Mouse (Mus musculus) CH12.LX (cell line): ENCODE results near the gene Nup205. TPM values are rescaled to one million over a fixed set of nuclear protein-coding genes. Genes with fewer than 3 reads are reported as not detected.

Experiments
- DNase-seq: peaks from one replicate; pipeline ENCODE4 v3.0.0-alpha.2; 2013; ENCODE audit errors: extremely low read depth
- H3K27ac ChIP-seq: 2 replicates; pipeline ENCODE4 v1.5.1; 2012; ENCODE audit warnings: low read depth, mild to moderate bottlenecking, control low read depth, moderate library complexity; ENCODE audit not compliant: insufficient read depth
- H3K27me3 ChIP-seq: replicated peaks from 2 replicates; pipeline ENCODE3; 2012; ENCODE audit warnings: inconsistent platforms
- H3K36me3 ChIP-seq, 2 experiments: replicated peaks in 1 of 2; 2 replicates each; pipeline versions ENCODE3 to v1.6.1; 2012; ENCODE audit warnings: inconsistent platforms in 1 of 2, low read length in 1 of 2, mild to moderate bottlenecking in 1 of 2, mixed read lengths in 1 of 2, moderate library complexity in 1 of 2; ENCODE audit not compliant: control insufficient read depth in 1 of 2, insufficient read depth in 1 of 2
- H3K4me1 ChIP-seq, 2 experiments: 2 replicates each; pipeline ENCODE4 v1.6.1; 2012; ENCODE audit warnings: inconsistent platforms in 1 of 2, moderate library complexity in 1 of 2; ENCODE audit not compliant: insufficient read depth in 2 of 2, control insufficient read depth in 1 of 2
- H3K4me2 ChIP-seq: 2 replicates; pipeline ENCODE4 v1.6.1; 2012; ENCODE audit warnings: low read depth, mild to moderate bottlenecking, control low read depth; ENCODE audit not compliant: poor library complexity, insufficient read depth, severe bottlenecking
- H3K4me3 ChIP-seq, 3 experiments: fragments of 150-350 bp in 1 of 3; sonication (generic) in 1 of 3; replicated peaks in 1 of 3; 2 replicates each; pipeline versions ENCODE3 to v1.5.1; 2011 to 2012; ENCODE audit warnings: low read depth in 2 of 3, low read length in 2 of 3, mild to moderate bottlenecking in 2 of 3, moderate library complexity in 2 of 3, control low read depth in 1 of 3, improper control_type of control experiment in 1 of 3, inconsistent platforms in 1 of 3, mixed read lengths in 1 of 3; ENCODE audit not compliant: poor library complexity in 1 of 3
- H3K79me2 ChIP-seq: replicated peaks from 2 replicates; pipeline ENCODE4 v1.6.1; 2012; ENCODE audit warnings: mild to moderate bottlenecking, moderate library complexity; ENCODE audit not compliant: control insufficient read depth, poor library complexity, insufficient read depth, severe bottlenecking; ENCODE audit errors: extremely low read depth
- H3K9ac ChIP-seq: 2 replicates; pipeline ENCODE4 v1.6.1; 2012; ENCODE audit warnings: low read depth, mild to moderate bottlenecking, control low read depth, moderate library complexity; ENCODE audit not compliant: insufficient read depth
- H3K9me3 ChIP-seq: replicated peaks from 2 replicates; pipeline ENCODE3; 2012; ENCODE audit warnings: low read length, inconsistent platforms, mixed read lengths
- BHLHE40 ChIP-seq: IDR thresholded peaks from 2 replicates; pipeline ENCODE4 v1.6.1; 2011; ENCODE audit warnings: mild to moderate bottlenecking, low read depth, low read length, improper control_type of control experiment
- CHD1 ChIP-seq: IDR thresholded peaks from 2 replicates; pipeline ENCODE4 v1.6.1; 2012; ENCODE audit warnings: low read depth, low read length, improper control_type of control experiment, inconsistent platforms
- CHD2 ChIP-seq: IDR thresholded peaks from 2 replicates; pipeline ENCODE4 v1.6.1; 2011; ENCODE audit warnings: low read length, improper control_type of control experiment
- CTCF ChIP-seq, 2 experiments: IDR thresholded peaks in 1 of 2; conservative IDR thresholded peaks in 1 of 2; 2 replicates each; pipeline ENCODE4 v1.5.1; 2011 to 2012; ENCODE audit warnings: low read depth in 2 of 2, low read length in 2 of 2, improper control_type of control experiment in 1 of 2, inconsistent platforms in 1 of 2, mild to moderate bottlenecking in 1 of 2, moderate library complexity in 1 of 2
- ELF1 ChIP-seq: IDR thresholded peaks from 2 replicates; pipeline ENCODE4 v1.6.1; 2014; ENCODE audit warnings: low read depth, mild to moderate bottlenecking, inconsistent platforms, low read length, improper control_type of control experiment
- EP300 ChIP-seq: IDR thresholded peaks from 2 replicates; pipeline ENCODE4 v1.6.1; 2011; ENCODE audit warnings: low read length, improper control_type of control experiment
- GABPA ChIP-seq: IDR thresholded peaks from 2 replicates; pipeline ENCODE4 v1.6.1; 2012; ENCODE audit warnings: low read depth, low read length, improper control_type of control experiment, inconsistent platforms; ENCODE audit not compliant: insufficient replicate concordance
- IRF4 ChIP-seq: IDR thresholded peaks from 2 replicates; pipeline ENCODE4 v1.6.1; 2014; ENCODE audit warnings: low read depth, mild to moderate bottlenecking, inconsistent platforms, low read length, improper control_type of control experiment
- JUND ChIP-seq: conservative IDR thresholded peaks from 2 replicates; pipeline ENCODE4 v1.6.1; 2011; ENCODE audit warnings: low read depth, low read length, improper control_type of control experiment
- KAT2A ChIP-seq: IDR thresholded peaks from 2 replicates; pipeline ENCODE4 v1.6.1; 2012; ENCODE audit warnings: low read length, improper control_type of control experiment, inconsistent platforms; ENCODE audit not compliant: insufficient replicate concordance
- MAFK ChIP-seq: IDR thresholded peaks from 2 replicates; pipeline ENCODE4 v1.6.1; 2011; ENCODE audit warnings: low read length, improper control_type of control experiment; ENCODE audit not compliant: insufficient replicate concordance
- MAX ChIP-seq: IDR thresholded peaks from 2 replicates; pipeline ENCODE4 v1.6.1; 2011; ENCODE audit warnings: low read length, improper control_type of control experiment
- MAZ ChIP-seq: IDR thresholded peaks from 2 replicates; pipeline ENCODE4 v1.6.1; 2012; ENCODE audit warnings: low read depth, mild to moderate bottlenecking, inconsistent platforms, low read length, improper control_type of control experiment, moderate library complexity
- NELFE ChIP-seq: IDR thresholded peaks from 2 replicates; pipeline ENCODE4 v1.6.1; 2011; ENCODE audit warnings: low read depth, low read length, improper control_type of control experiment
- NRF1 ChIP-seq: IDR thresholded peaks from 2 replicates; pipeline ENCODE4 v1.6.1; 2014; ENCODE audit warnings: low read depth, mild to moderate bottlenecking, inconsistent platforms, low read length, improper control_type of control experiment, moderate library complexity
- PAX5 ChIP-seq: IDR thresholded peaks from 2 replicates; pipeline ENCODE4 v1.6.1; 2012; ENCODE audit warnings: low read length, inconsistent platforms, mixed read lengths
- POLR2A ChIP-seq: IDR thresholded peaks from 2 replicates; pipeline ENCODE4 v1.6.1; 2011; ENCODE audit warnings: low read depth, mild to moderate bottlenecking, improper control_type of control experiment, low read length
- SIN3A ChIP-seq: IDR thresholded peaks from 2 replicates; pipeline ENCODE4 v1.6.1; 2012; ENCODE audit warnings: low read length, improper control_type of control experiment, inconsistent platforms
- SMC3 ChIP-seq: IDR thresholded peaks from 2 replicates; pipeline ENCODE4 v1.6.1; 2011; ENCODE audit warnings: low read depth, low read length, improper control_type of control experiment
- TBP ChIP-seq: conservative IDR thresholded peaks from 2 replicates; pipeline ENCODE4 v1.6.1; 2011; ENCODE audit warnings: low read depth, low read length, improper control_type of control experiment
- TCF12 ChIP-seq: IDR thresholded peaks from 2 replicates; pipeline ENCODE4 v1.6.1; 2014; ENCODE audit warnings: low read depth, mild to moderate bottlenecking, inconsistent platforms, low read length, improper control_type of control experiment
- USF1 ChIP-seq: IDR thresholded peaks from 2 replicates; pipeline ENCODE4 v1.6.1; 2014; ENCODE audit warnings: low read depth, mild to moderate bottlenecking, inconsistent platforms, low read length, improper control_type of control experiment
- USF2 ChIP-seq: conservative IDR thresholded peaks from 2 replicates; pipeline ENCODE4 v1.6.1; 2011; ENCODE audit warnings: low read depth, low read length, improper control_type of control experiment
- ZC3H11A ChIP-seq: IDR thresholded peaks from 2 replicates; pipeline ENCODE4 v1.6.1; 2012; ENCODE audit warnings: low read depth, mild to moderate bottlenecking, inconsistent platforms, low read length, improper control_type of control experiment
- ZMIZ1 ChIP-seq: IDR thresholded peaks from 2 replicates; pipeline ENCODE4 v1.6.1; 2012; ENCODE audit warnings: low read depth, mild to moderate bottlenecking, inconsistent platforms, low read length, improper control_type of control experiment
- ZNF384 ChIP-seq: IDR thresholded peaks from 2 replicates; pipeline ENCODE4 v1.6.1; 2012; ENCODE audit warnings: low read depth, low read length, improper control_type of control experiment, inconsistent platforms
- dilution Hi-C: fragments of 300-500 bp; cut with MboI; formaldehyde crosslinking; loops from 2 replicates; pipeline ENCODE4 v1.14.3; 2020; ENCODE audit warnings: low sequenced_read_pairs; ENCODE audit not compliant: extremely low pct_unique_long_range_greater_than_20kb, extremely low pct_ligation_motif_present
- in situ Hi-C: fragments of 300-500 bp; cut with MboI; formaldehyde crosslinking; loops from 3 replicates; pipeline ENCODE4 v1.14.3; 2019; ENCODE audit warnings: low sequenced_read_pairs, low pct_ligation_motif_present, low pct_unique_long_range_greater_than_20kb, mixed read lengths
- polyA plus RNA-seq: library from polyadenylated mRNA; unstranded; fragments of >175 nt; gene quantifications from 2 replicates; pipeline ENCODE4 v1.2.1, GENCODE M21; 2012; ENCODE audit warnings: low read depth; ENCODE audit not compliant: insufficient read length
- total RNA-seq, 2 experiments: library from RNA; depleted of rRNA; stranded (reverse); fragments of 300-350 nt in 1 of 2; fragments of >200 nt in 1 of 2; gene quantifications; 2 replicates each; pipeline ENCODE4 v1.2.3; 2012 to 2014

The Nup205 gene
- total and polyA plus RNA-seq, 3 experiments = 82.0 to 121 (median 108) TPM

- no peak overlapping the region for H3K9ac ChIP-seq
- no peak overlapping the region for H3K27ac ChIP-seq
- TF ChIP-seq CHD2 = no peak
- peak in 1 of 2 experiments; percentile 21; a peak in 1 of 4 replicates for TF ChIP-seq CTCF (conservative IDR thresholded peaks at IDR 0.05 in 1 of 2, IDR thresholded peaks at IDR 0.05 in 1 of 2; ENCODE audit: low read depth in 2 of 2, low read length in 2 of 2)
- H3K27me3 ChIP-seq = no peaks in the 10 kb centered on the region
- H3K9me3 ChIP-seq = peaks cover 13% of the 10 kb centered on the region
- no peaks in the 10 kb centered on the region for H3K36me3 ChIP-seq
- no peaks in the 10 kb centered on the region for H3K79me2 ChIP-seq
- no peak for DNase-seq
- H3K4me1 ChIP-seq = peaks cover 0 to 12% of the 10 kb centered on the region in 2 experiments; a peak in 2 of 4 replicates
- no peak overlapping the region for H3K4me3 ChIP-seq
- H3K4me2 ChIP-seq = no peak overlapping the region
- dilution Hi-C loops (no loop called here), in situ Hi-C loops (no loop called here)
Measured at GRCm38 (mm10) chr6:35145569-35145968, 31.7 kb upstream of the Nup205 start.

- in situ Hi-C loops (no loop called here), dilution Hi-C loops (no loop called here)
- no peaks in the 10 kb centered on the region for H3K27me3 ChIP-seq
- H3K4me3 ChIP-seq = no peak overlapping the region
- peaks cover 0 to 12% of the 10 kb centered on the region in 2 experiments; a peak in 2 of 4 replicates for H3K4me1 ChIP-seq
- H3K36me3 ChIP-seq = no peaks in the 10 kb centered on the region
- peaks cover 13% of the 10 kb centered on the region for H3K9me3 ChIP-seq
- DNase-seq = no peak
- no peak overlapping the region for H3K27ac ChIP-seq
- H3K9ac ChIP-seq = no peak overlapping the region
- TF ChIP-seq USF2 (no peak), TBP (peak; percentile 84), ELF1 (0 out of 2 replicates have a peak, but pooled peaks have one; percentile 11)
- H3K79me2 ChIP-seq = no peaks in the 10 kb centered on the region
- H3K4me2 ChIP-seq = no peak overlapping the region
Measured at GRCm38 (mm10) chr6:35147726-35148422, 29.3 kb upstream of the Nup205 start.

GRCm38 (mm10) chr6:35154540-35154939 is 22.7 kb upstream of the Nup205 start:
- no peak for DNase-seq
- no peak overlapping the region for H3K4me3 ChIP-seq
- dilution Hi-C loops = no loop called here
- H3K36me3 ChIP-seq = no peaks in the 10 kb centered on the region
- H3K4me1 ChIP-seq = peaks cover 5 to 14% of the 10 kb centered on the region in 2 experiments
- H3K27me3 ChIP-seq = no peaks in the 10 kb centered on the region
- in situ Hi-C loops = no loop called here
- H3K79me2 ChIP-seq = no peaks in the 10 kb centered on the region
- no peak overlapping the region for H3K27ac ChIP-seq
- H3K4me2 ChIP-seq = no peak overlapping the region
- H3K9me3 ChIP-seq = no peaks in the 10 kb centered on the region
- TF ChIP-seq GABPA = no peak
- TF ChIP-seq IRF4 = 0 out of 2 replicates have a peak, but pooled peaks have one; percentile 25
- TF ChIP-seq ELF1 = no peak
- peak; percentile 71 for TF ChIP-seq ZNF384
- TF ChIP-seq SMC3 = no peak
- no peak for TF ChIP-seq MAZ
- TF ChIP-seq KAT2A = no peak
- TF ChIP-seq BHLHE40 = no peak
- TF ChIP-seq TCF12 = no peak
- peak; percentile 51; the same call in 1 of the 2 replicates for TF ChIP-seq EP300
- no peak for TF ChIP-seq CHD1
- no peak for TF ChIP-seq ZMIZ1
- TF ChIP-seq POLR2A = no peak
- no peak for TF ChIP-seq ZC3H11A
- no peak for TF ChIP-seq NELFE
- no peak for TF ChIP-seq JUND
- no peak for TF ChIP-seq SIN3A
- TF ChIP-seq NRF1 = no peak
- no peak for TF ChIP-seq MAFK
- TF ChIP-seq MAX = no peak
- TF ChIP-seq PAX5 = no peak
- TF ChIP-seq USF1 = no peak
- no peak overlapping the region for H3K9ac ChIP-seq
